In the genomic region with DNA sequence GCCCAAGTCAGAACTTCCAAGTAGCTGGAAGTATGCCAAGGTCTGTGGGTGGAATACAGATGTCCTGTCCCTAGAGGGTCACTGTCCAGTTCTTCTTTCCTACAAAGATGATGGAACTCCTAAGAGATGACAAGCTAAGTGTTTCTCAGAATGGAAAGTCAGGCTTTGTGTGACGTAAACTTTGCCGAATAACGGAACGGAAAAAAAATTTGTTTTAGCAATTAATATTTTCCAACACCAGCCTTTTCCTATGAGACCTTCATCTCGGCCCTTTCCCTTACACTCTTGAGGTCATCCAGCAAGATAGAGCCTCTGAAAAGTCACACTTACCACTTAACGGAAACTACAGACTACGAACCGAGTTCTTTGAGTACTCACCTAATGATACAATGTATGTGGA, we compare ENCODE assay signal across 39 mouse cellular contexts. TPM values are rescaled to one million over a fixed set of nuclear protein-coding genes. Genes with fewer than 3 reads are reported as not detected.
"Had no signal": no experiment of that assay in that cellular context is flagged by ENCODE, and none has a peak within 500 bp of the region (broad histone marks: within the 10 kb centered on the region; RNA-seq: fewer than 3 reads in every experiment).

No protein-coding gene starts in this region.

- H3K9me3 ChIP-seq: heart, embryonic 10.5 days; heart, embryonic 15.5 days; hindbrain, embryonic 10.5 days; hindbrain, embryonic 13.5 days; hindbrain, embryonic 15.5 days; intestine, embryonic 15.5 days; kidney, embryonic 15.5 days had no signal

- H3K9ac ChIP-seq: heart, embryonic 12.5 days; heart, embryonic 13.5 days; heart, embryonic 15.5 days; hindbrain, embryonic 12.5 days; hindbrain, embryonic 13.5 days; hindbrain, embryonic 14.5 days; hindbrain, embryonic 15.5 days; intestine, embryonic 15.5 days; kidney, embryonic 15.5 days had no signal

- H3K27me3 ChIP-seq: heart, embryonic 12.5 days; heart, embryonic 13.5 days; heart, embryonic 15.5 days; hindbrain, embryonic 12.5 days; hindbrain, embryonic 13.5 days; hindbrain, embryonic 15.5 days; intestine, embryonic 15.5 days; kidney, embryonic 15.5 days had no signal

- ATAC-seq: hindbrain, embryonic 16.5 days; hindbrain, postnatal 0 days; inflammation-experienced regulatory T-cells, adult 6 months; intestine, embryonic 15.5 days; intestine, embryonic 16.5 days; intestine, postnatal 0 days had no signal

- H3K36me3 ChIP-seq: heart, embryonic 10.5 days; heart, embryonic 12.5 days; heart, embryonic 13.5 days; heart, embryonic 15.5 days; hindbrain, embryonic 10.5 days; hindbrain, embryonic 12.5 days; hindbrain, embryonic 13.5 days; hindbrain, embryonic 15.5 days; intestine, embryonic 15.5 days; kidney, embryonic 15.5 days had no signal

- DNase-seq: heart, postnatal 14 days; heart, postnatal 36 days; heart, postnatal 4 days; kidney, adult 11 months; kidney, adult 18-20 months; kidney, adult 2 months; kidney, adult 8-10 months; kidney, adult 9 months; kidney, postnatal 10 days; kidney, postnatal 14 days; kidney, postnatal 25 days; kidney, postnatal 36 days; kidney, postnatal 4 days; layer of hippocampus, adult 9-11 months; layer of hippocampus, postnatal 36 days had no signal

- H3K4me3 ChIP-seq: heart, embryonic 10.5 days; heart, embryonic 12.5 days; heart, embryonic 13.5 days; heart, embryonic 15.5 days; hindbrain, embryonic 10.5 days; hindbrain, embryonic 12.5 days; hindbrain, embryonic 13.5 days; hindbrain, embryonic 15.5 days; intestine, embryonic 15.5 days; kidney, embryonic 15.5 days; layer of hippocampus, adult 2 months had no signal

- H3K27ac ChIP-seq: heart, embryonic 10.5 days; heart, embryonic 13.5 days; heart, embryonic 15.5 days; hindbrain, embryonic 10.5 days; hindbrain, embryonic 12.5 days; hindbrain, embryonic 13.5 days; hindbrain, embryonic 14.5 days; hindbrain, embryonic 15.5 days; hindbrain, postnatal 0 days; intestine, embryonic 15.5 days; kidney, embryonic 15.5 days; kidney, postnatal 0 days; layer of hippocampus, adult 2 months had no signal

- H3K4me1 ChIP-seq: heart, embryonic 10.5 days; heart, embryonic 12.5 days; heart, embryonic 13.5 days; heart, embryonic 15.5 days; hindbrain, embryonic 10.5 days; hindbrain, embryonic 12.5 days; hindbrain, embryonic 13.5 days; hindbrain, embryonic 15.5 days; intestine, embryonic 15.5 days; kidney, embryonic 15.5 days had no signal

- H3K4me2 ChIP-seq: heart, embryonic 11.5 days; heart, embryonic 12.5 days; heart, embryonic 13.5 days; heart, embryonic 15.5 days; hindbrain, embryonic 12.5 days; hindbrain, embryonic 13.5 days; hindbrain, embryonic 14.5 days; hindbrain, embryonic 15.5 days; intestine, embryonic 15.5 days; kidney, embryonic 15.5 days had no signal

RNA-seq across cellular contexts. Expression of a gene that starts 25.4 kb away (rescaled TPM):
- total RNA-seq: heart, postnatal 14 days; heart, postnatal 25 days; heart, postnatal 36 days; hematopoietic stem cell, adult 5-6 weeks; layer of hippocampus, adult 18-20 months; layer of hippocampus, adult 2 months; layer of hippocampus, postnatal 14 days; layer of hippocampus, postnatal 36 days; left cerebral cortex, adult 18-20 months had no signal
- polyA plus RNA-seq: inflammation-experienced regulatory T-cells, adult 6 months had no signal
